Mouse (Mus musculus): Measurements from ENCODE around the gene Car5b. TPM values are rescaled to one million over a fixed set of nuclear protein-coding genes. Genes with fewer than 3 reads are reported as not detected.

The Car5b gene
- 5.1 TPM for polyA plus RNA-seq (2017; shearing (Covaris generic))

DNA sequence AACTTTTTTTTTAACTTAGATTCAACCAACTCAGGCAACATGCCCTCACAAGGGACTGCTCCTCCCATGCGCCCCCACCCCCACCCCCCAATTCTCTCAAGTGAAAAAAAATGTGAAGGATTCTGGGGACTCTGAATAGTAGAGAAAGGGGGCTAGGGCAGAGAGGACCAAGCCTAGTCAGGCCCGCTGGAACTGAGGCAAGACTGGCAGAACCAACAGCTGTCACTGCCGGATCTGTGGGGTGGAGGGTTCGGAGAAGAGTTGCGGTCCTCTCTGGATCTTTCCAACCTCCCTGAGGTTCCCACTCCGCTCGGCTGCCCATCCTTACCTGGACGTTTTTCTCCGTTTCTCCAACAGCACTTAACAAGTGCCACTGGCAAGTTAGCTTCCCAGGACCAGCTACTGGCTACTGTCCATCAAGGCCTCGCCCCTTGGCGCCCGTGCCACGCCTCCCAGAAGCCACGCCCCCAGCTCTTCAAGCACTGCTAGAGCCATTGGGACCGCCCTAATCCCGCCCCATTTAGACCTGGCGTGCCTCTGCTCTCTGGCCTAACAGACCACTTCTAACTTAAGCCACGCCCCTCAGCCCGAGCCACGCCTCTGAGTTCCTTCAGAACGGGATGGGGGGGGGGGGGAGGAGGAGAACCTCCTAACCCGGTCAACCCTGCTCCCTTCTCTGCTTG, at the start of gene Car5b:
TSS of gene Car5b (minus strand) at position 391 of the 683 bp plus-strand sequence.

GRCm38 (mm10) chrX:164076040-164076775, 48.4 kb upstream of the Car5b start, which contains the start of gene Siah1b:
Gene Siah1b (minus strand): TSS chrX:164076493.

DNA sequence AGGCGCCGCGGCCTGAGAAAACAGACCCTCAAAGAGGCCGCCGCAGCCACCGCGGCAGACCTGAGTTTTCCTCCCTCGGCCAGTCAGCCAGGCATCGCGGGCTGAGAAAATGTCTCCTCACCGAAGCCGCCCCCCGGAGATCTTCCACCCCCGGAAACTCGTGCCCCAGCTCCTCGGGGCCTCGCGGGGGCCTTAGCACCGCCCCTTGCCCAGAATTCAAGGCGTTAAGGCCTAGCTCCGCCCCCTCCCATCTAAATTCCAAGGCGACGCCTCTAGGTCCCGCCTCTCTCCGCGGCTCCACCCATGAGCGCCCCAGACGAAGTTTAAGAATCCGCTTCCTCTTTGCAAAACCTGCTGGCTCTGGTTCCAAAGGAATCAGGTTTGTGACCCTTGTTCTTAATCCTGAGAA, 69.3 kb downstream of the Car5b start, which contains the start of gene Zrsr2:
TSS of gene Zrsr2 (minus strand) at position 195 of the 409 bp plus-strand sequence.

Other genes with a start within 250 kb of the Car5b start
- gene Ap1s2, start 119.0 kb downstream of the Car5b start, polyA plus RNA-seq (2017; shearing (Covaris generic)): 33.9 TPM
- gene Zrsr2, start 69.3 kb downstream of the Car5b start, polyA plus RNA-seq (2017; shearing (Covaris generic)): 110 TPM
- 6.0 TPM for gene Siah1b, start 48.5 kb upstream of the Car5b start, polyA plus RNA-seq (2017; shearing (Covaris generic))
- not detected for gene Cltrn, start 60.8 kb upstream of the Car5b start, polyA plus RNA-seq (2017; shearing (Covaris generic))
- gene Ace2, start 111.3 kb upstream of the Car5b start, polyA plus RNA-seq (2017; shearing (Covaris generic)): not detected
- not detected for gene Bmx, start 230.2 kb upstream of the Car5b start, polyA plus RNA-seq (2017; shearing (Covaris generic))
- not detected for gene Pir, start 241.4 kb upstream of the Car5b start, polyA plus RNA-seq (2017; shearing (Covaris generic))